Mouse (Mus musculus) skeletal muscle tissue, postnatal 0 days (tissue): Measurements from ENCODE around the gene Ccnb1ip1. TPM values are rescaled to one million over a fixed set of nuclear protein-coding genes. Genes with fewer than 3 reads are reported as not detected.

Experiments used
- polyA plus RNA-seq: library from polyadenylated mRNA; unstranded; fragments of >200 nt; fragmentation: Nextera tagmentation; extraction: Ambion mirVana; gene quantifications from 2 replicates; pipeline ENCODE4 v1.2.1, GENCODE M21; 2015

Ccnb1ip1 gene
- polyA plus RNA-seq, result not detected in 2 replicates

GRCm38 (mm10) chr14:50807487-50808072 is at the start of gene Ccnb1ip1, which contains the start of gene Parp2:
Gene Ccnb1ip1, minus strand, starts transcription at chr14:50807732.
Gene Parp2, plus strand, starts transcription at chr14:50807841.

GRCm38 (mm10) chr14:50785251-50785637 is 22.3 kb downstream of the Ccnb1ip1 start, which contains the start of gene Ttc5:
Gene Ttc5, minus strand, starts transcription at chr14:50785519.

GRCm38 (mm10) chr14:50744994-50745393 is 62.5 kb downstream of the Ccnb1ip1 start, which contains the start of gene Olfr749:
Gene Olfr749, minus strand, starts transcription at chr14:50745094.

Other genes with a start within 250 kb of the Ccnb1ip1 start
- not detected in 2 replicates for gene Olfr744, start 192.9 kb downstream of the Ccnb1ip1 start, polyA plus RNA-seq
- gene Olfr745, start 168.3 kb downstream of the Ccnb1ip1 start, polyA plus RNA-seq, result not detected in 2 replicates
- gene Olfr746, start 160.6 kb downstream of the Ccnb1ip1 start, polyA plus RNA-seq, result not detected in 2 replicates
- not detected in 2 replicates for gene Olfr747, start 114.5 kb downstream of the Ccnb1ip1 start, polyA plus RNA-seq
- not detected in 2 replicates for gene Olfr748, start 100.4 kb downstream of the Ccnb1ip1 start, polyA plus RNA-seq
- gene Olfr749, start 62.6 kb downstream of the Ccnb1ip1 start, polyA plus RNA-seq, result not detected in 2 replicates
- 26.3 and 28.4 TPM in 2 replicates for gene Ttc5, start 22.2 kb downstream of the Ccnb1ip1 start, polyA plus RNA-seq
- gene Parp2, start 109 bp upstream of the Ccnb1ip1 start, polyA plus RNA-seq, result 20.6 and 21.6 TPM in 2 replicates
- 5.2 and 5.4 TPM in 2 replicates for gene Tep1, start 62.8 kb upstream of the Ccnb1ip1 start, polyA plus RNA-seq
- 1.6 TPM in 2 replicates for gene Klhl33, start 89.8 kb upstream of the Ccnb1ip1 start, polyA plus RNA-seq
- gene Osgep, start 117.2 kb upstream of the Ccnb1ip1 start, polyA plus RNA-seq, result 81.2 and 83.7 TPM in 2 replicates
- gene Apex1, start 117.2 kb upstream of the Ccnb1ip1 start, polyA plus RNA-seq, result 79.6 and 92.0 TPM in 2 replicates
- gene Pip4p1, start 123.1 kb upstream of the Ccnb1ip1 start, polyA plus RNA-seq, result 21.5 and 25.8 TPM in 2 replicates
- 16.5 and 29.1 TPM in 2 replicates for gene Pnp, start 123.3 kb upstream of the Ccnb1ip1 start, polyA plus RNA-seq
- not detected in 2 replicates for gene Gm49342, start 136.8 kb upstream of the Ccnb1ip1 start, polyA plus RNA-seq
- gene Pnp2, start 148.3 kb upstream of the Ccnb1ip1 start, polyA plus RNA-seq, result 0.85 TPM in 1 of 2 replicates, not detected in the other
- 0.37 and 0.39 TPM in 2 replicates for gene Rnase10, start 200.0 kb upstream of the Ccnb1ip1 start, polyA plus RNA-seq
- gene Rnase9, start 234.1 kb upstream of the Ccnb1ip1 start, polyA plus RNA-seq, result not detected in 2 replicates
- not detected in 2 replicates for gene Rnase11, start 242.4 kb upstream of the Ccnb1ip1 start, polyA plus RNA-seq
- 0.31 TPM in 1 of 2 replicates, not detected in the other for gene Rnase12, start 249.9 kb upstream of the Ccnb1ip1 start, polyA plus RNA-seq